Mouse (Mus musculus) limb, embryonic 10.5 days (tissue): ENCODE measurements around the gene Chchd6. TPM values are rescaled to one million over a fixed set of nuclear protein-coding genes. Genes with fewer than 3 reads are reported as not detected.
A peak's percentile ranks its signal among the peaks of the same experiment; 100 is the strongest.

Source experiments
- DNase-seq: peaks from one replicate; pipeline ENCODE4 v3.0.0-alpha.2; 2017; ENCODE audit warnings: low spot score
- H3K27ac ChIP-seq: fragments of 300-500 bp; sonication (generic); 2 replicates; pipeline ENCODE4 v1.5.1; 2016; ENCODE audit warnings: mild to moderate bottlenecking
- H3K27me3 ChIP-seq: fragments of 300-500 bp; sonication (generic); 2 replicates; pipeline ENCODE4 v1.6.1; 2016; ENCODE audit warnings: low read depth, mild to moderate bottlenecking; ENCODE audit not compliant: poor library complexity, severe bottlenecking
- H3K36me3 ChIP-seq: fragments of 300-500 bp; sonication (generic); 2 replicates; pipeline ENCODE4 v1.6.1; 2016; ENCODE audit warnings: mild to moderate bottlenecking, moderate library complexity
- H3K4me1 ChIP-seq: fragments of 300-500 bp; sonication (generic); 2 replicates; pipeline ENCODE4 v1.6.1; 2016
- H3K4me3 ChIP-seq: fragments of 300-500 bp; sonication (generic); 2 replicates; pipeline ENCODE4 v1.5.1; 2016; ENCODE audit warnings: mild to moderate bottlenecking, moderate library complexity
- H3K9me3 ChIP-seq: fragments of 300-500 bp; sonication (generic); replicated peaks from 2 replicates; pipeline ENCODE4 v1.6.1; 2016; ENCODE audit warnings: mild to moderate bottlenecking
- WGBS: fragments of 180-500 bp; shearing (Covaris S2); methylation state at CpG from one replicate; pipeline ENCODE4 v1.1.7; 2016; 5-methylcytosine and 5-hydroxymethylcytosine counted together
- polyA plus RNA-seq: library from polyadenylated mRNA; unstranded; fragments of >200 nt; fragmentation: Nextera tagmentation; extraction: Ambion mirVana; gene quantifications from 2 replicates; pipeline ENCODE4 v1.2.1, GENCODE M21; 2016

Chchd6 gene
- polyA plus RNA-seq, 1 experiment from 2014 or later = 68.8 TPM

DNA sequence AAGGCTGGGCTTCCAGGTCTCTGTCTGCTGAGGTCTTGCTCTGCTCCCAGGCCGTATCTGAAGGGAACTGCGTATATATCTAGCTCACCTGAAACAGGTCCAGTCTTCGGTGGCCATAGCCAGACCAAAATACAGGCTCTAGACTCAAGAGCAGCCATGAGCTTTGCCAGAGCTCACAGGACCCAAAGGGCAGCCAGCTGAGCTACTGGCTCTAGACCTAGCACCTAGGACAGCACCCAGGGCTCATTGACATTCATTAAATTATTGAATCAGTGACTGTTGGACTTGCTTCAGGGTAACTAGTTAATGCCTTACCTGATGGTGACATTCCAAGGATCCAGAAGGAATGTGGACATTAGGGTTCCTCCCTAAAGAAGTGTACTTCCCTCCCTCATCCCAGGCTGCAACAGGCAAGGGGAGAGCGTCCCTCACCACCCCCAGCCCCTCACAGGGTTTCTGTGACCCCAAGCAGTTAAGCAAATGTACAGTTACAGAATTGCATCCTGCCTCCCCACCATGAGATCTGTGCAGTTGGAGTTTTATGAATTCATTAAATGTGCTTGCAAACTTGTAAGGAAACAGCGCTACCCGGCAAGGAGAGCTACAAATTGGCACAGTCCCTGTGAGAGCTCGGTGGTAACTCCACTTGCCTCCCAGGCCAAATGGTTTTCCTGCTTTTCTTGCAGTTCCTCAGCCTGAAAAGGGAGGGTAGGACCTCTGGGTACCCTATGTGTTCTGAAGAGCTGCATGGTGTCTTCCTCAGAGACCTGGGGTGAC, 19.3 kb upstream of the Chchd6 start:
- Histone ChIP-seq H3K4me3 (no peak overlapping the region), H3K27ac (peak overlapping the region; percentile 85; the same call in 1 of the 2 replicates), H3K27me3 (no peaks in the 10 kb centered on the region), H3K36me3 (no peaks in the 10 kb centered on the region), H3K4me1 (peaks cover 33% of the 10 kb centered on the region), H3K9me3 (no peaks in the 10 kb centered on the region)
- DNase-seq = no peak
- WGBS = 78% methylated on average over 7 of the region's 7 CpGs

DNA sequence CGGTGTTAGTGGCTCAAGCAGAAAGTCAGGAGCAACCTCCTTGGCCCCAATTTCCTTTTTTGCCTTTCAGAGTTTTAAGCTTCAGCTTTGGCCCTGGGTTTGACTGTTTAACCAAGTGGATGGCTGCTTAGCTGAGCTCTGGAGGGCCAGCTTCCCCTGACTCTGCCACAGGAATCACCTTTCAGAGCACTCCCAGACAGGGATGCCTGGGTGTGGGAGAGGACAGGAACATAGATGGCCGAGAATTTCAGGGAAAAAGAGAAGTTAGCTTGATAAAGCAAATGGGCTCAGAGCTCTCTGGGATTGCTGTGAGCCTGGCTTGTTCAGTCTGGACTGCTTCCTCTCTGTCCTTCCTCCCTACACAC, 18.6 kb upstream of the Chchd6 start:
- peak overlapping the region; percentile 85 for H3K27ac ChIP-seq
- H3K36me3 ChIP-seq = no peaks in the 10 kb centered on the region
- H3K4me1 ChIP-seq = peaks cover 33% of the 10 kb centered on the region
- WGBS = 25% methylated on average over 2 of the region's 2 CpGs
- DNase-seq = no peak
- no peaks in the 10 kb centered on the region for H3K27me3 ChIP-seq
- no peaks in the 10 kb centered on the region for H3K9me3 ChIP-seq
- H3K4me3 ChIP-seq = no peak overlapping the region

DNA sequence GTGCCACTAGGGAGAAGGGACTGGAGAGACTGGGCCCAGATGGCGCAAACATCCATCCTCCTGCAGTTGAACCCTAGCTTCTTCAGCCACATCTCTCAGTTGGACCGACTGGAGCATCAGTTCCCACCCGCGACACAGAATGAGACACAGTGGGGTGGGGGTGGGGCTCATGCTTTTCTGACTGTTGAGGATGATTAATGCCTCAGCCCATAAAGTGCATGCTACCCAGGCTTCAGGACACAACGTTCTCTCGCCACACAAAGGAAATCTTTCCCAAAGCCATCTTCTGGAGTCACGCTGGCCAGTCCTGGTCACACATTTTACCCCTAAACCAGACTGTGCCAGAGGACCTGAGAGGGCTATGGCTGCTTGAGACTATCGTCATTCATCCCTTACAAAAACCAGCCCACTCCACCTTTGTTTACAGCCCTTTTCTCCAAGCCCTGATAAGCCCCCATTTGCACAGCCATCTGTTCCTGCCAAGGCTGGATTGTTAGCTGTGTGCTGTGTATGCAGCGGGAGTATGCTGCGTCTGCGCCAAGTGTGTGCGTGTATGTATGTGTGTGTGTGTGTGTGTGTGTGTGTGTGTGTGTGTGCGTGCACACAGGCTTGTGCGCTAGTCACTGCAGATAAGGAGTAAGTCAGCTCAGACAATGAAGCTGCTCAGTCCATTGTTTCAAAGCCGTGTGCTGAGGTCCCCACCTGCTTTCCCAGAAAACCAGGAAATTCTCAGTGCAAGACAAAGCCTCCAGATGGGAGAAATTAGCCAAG, 18.1 kb upstream of the Chchd6 start:
- no peaks in the 10 kb centered on the region for H3K36me3 ChIP-seq
- no peaks in the 10 kb centered on the region for H3K9me3 ChIP-seq
- no peak overlapping the region for H3K4me3 ChIP-seq
- 65% methylated on average over 15 of the region's 15 CpGs for WGBS
- H3K27ac ChIP-seq = peak overlapping the region; percentile 85
- peaks cover 33% of the 10 kb centered on the region for H3K4me1 ChIP-seq
- peak; percentile 42 for DNase-seq
- no peaks in the 10 kb centered on the region for H3K27me3 ChIP-seq

DNA sequence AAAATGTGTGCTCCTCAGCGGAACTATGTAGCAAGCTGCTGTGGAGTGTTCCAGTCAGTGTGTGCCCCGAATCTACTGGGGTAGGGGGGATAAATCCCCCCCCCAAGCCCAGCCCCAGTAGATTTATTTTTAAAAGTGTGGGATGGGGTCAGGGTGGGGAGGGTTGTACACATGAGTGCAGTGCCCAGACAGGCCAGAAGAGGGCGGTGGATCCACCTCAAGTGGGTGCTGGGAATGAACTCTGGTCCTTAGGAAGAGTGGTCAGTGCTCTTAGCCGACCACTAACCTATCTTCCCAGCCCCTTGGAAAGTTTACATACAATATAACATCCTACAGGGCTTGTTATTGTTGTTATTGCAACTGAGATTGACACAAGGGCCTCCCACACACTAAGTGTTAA, 12.5 kb upstream of the Chchd6 start:
- Histone ChIP-seq H3K27ac (no peak overlapping the region), H3K4me1 (0 out of 2 replicates have a peak, but pooled peaks cover 2% of the 10 kb centered on the region), H3K36me3 (no peaks in the 10 kb centered on the region), H3K4me3 (no peak overlapping the region), H3K9me3 (no peaks in the 10 kb centered on the region), H3K27me3 (no peaks in the 10 kb centered on the region)
- no peak for DNase-seq
- 51% methylated on average over 4 of the region's 4 CpGs for WGBS

DNA sequence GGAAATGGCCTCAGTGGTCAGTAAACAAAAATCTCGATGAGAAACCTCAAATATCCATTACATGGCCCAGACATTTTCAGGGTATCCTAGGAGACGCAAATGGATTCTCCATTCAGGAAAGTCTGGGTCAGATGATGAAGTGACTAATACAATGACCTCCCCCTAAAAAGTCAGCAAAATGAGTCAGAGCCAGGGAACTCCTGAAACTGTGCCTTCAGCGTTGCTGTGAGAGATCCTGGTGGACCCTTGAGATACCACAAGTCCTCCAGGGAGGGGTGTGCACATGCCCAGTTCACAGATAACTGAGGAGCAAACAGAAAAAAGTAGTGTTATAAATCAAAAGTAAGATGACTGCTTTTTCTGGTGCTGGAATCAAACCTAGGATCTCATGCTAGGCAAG, 10.6 kb upstream of the Chchd6 start:
- Histone ChIP-seq H3K36me3 (no peaks in the 10 kb centered on the region), H3K27ac (no peak overlapping the region), H3K27me3 (no peaks in the 10 kb centered on the region), H3K4me1 (no peaks in the 10 kb centered on the region), H3K4me3 (no peak overlapping the region), H3K9me3 (no peaks in the 10 kb centered on the region)
- no peak for DNase-seq
- 71% methylated on average over 3 of the region's 3 CpGs for WGBS

DNA sequence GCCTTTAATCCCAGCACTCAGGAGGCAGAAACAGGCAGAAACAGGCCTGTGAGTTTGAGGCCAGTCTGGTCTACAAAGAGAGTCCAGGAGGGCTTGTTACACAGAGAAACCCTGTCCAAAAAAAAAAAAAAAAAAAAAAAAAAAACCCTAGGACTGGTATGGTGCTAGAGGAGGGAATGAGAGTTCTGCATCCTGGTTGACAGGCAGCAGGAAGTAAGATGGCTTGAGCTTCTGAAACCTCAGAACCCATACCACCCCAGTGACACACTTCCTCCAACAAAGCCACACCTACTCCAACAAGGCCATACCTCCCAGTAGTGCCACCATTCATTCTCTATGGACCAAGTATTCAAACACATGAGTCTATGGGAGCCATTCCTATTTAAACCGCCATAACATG, 1.1 kb upstream of the Chchd6 start:
- no peak for DNase-seq
- H3K4me3 ChIP-seq = no peak overlapping the region
- no peaks in the 10 kb centered on the region for H3K9me3 ChIP-seq
- 93% methylated on average over 1 of the region's 1 CpGs for WGBS
- no peaks in the 10 kb centered on the region for H3K36me3 ChIP-seq
- no peak overlapping the region for H3K27ac ChIP-seq
- peaks cover 5% of the 10 kb centered on the region; the same call in 1 of the 2 replicates for H3K4me1 ChIP-seq
- H3K27me3 ChIP-seq = no peaks in the 10 kb centered on the region

DNA sequence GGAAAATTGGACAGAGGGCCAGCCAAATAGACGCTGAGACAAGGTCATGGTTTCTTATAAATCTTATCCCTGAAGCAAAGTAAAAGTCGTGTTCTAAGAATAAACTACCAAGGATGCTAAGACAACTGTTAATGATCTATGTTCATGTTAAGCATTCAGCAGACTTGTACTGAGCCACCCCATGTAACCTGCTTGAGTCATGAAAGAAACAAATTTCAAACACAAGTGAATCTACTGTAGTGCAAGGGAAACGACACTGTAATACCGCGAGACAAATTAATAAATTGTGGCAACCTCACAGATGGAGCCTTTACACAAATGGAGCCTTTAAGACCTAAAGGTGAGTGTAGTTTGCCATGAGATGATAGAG, 310 bp upstream of the Chchd6 start:
- H3K9me3 ChIP-seq = no peaks in the 10 kb centered on the region
- WGBS = 24% methylated on average over 5 of the region's 5 CpGs
- no peaks in the 10 kb centered on the region for H3K27me3 ChIP-seq
- no peak for DNase-seq
- no peaks in the 10 kb centered on the region for H3K36me3 ChIP-seq
- H3K4me3 ChIP-seq = peak overlapping the region; percentile 80
- H3K27ac ChIP-seq = no peak overlapping the region
- peaks cover 5% of the 10 kb centered on the region; the same call in 1 of the 2 replicates for H3K4me1 ChIP-seq

DNA sequence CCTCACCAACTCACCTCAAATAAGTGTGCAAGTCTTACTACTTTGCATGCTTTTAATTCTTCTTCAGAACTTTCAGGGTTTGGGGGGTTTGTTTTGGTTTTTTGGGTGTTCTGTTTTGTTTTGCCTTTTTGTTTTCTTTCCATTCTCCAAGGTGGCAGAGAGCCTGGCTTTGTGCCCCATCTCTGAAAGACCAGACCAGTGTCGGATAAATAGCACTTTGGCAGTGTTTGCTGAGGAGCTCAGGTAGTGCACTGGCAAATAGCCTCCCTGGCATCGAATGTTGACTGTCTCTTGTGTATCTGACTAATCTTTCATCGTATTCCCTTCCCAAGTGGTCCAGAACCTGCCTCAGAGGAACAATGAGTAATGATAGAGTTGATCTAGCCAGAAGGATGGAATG, 3.4 kb downstream of the Chchd6 start:
- WGBS = 90% methylated on average over 3 of the region's 3 CpGs
- H3K4me3 ChIP-seq = no peak overlapping the region
- no peak for DNase-seq
- H3K4me1 ChIP-seq = peaks cover 5% of the 10 kb centered on the region; the same call in 1 of the 2 replicates
- H3K27me3 ChIP-seq = no peaks in the 10 kb centered on the region
- H3K9me3 ChIP-seq = no peaks in the 10 kb centered on the region
- H3K36me3 ChIP-seq = no peaks in the 10 kb centered on the region
- H3K27ac ChIP-seq = no peak overlapping the region

DNA sequence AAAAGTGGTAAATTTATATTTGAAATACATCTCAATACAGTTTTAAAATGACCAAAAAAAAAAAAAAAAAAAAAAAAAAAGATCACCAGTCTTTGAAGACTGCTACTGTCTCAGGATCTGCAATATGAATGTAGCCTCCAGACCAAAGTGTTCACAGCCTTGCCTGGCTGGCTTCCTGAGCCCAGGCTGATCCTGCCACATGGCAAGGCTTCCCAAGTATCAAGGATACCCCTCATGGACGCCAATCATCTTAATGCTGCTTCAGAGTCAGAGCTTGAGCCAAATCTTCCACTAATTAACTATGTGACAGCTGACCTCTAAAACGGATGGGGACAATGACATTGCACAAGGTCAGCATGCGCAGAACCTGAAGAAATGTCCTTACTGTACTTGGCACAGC, 3.9 kb downstream of the Chchd6 start:
- 84% methylated on average over 3 of the region's 3 CpGs for WGBS
- peaks cover 5% of the 10 kb centered on the region; the same call in 1 of the 2 replicates for H3K4me1 ChIP-seq
- no peaks in the 10 kb centered on the region for H3K36me3 ChIP-seq
- H3K27ac ChIP-seq = no peak overlapping the region
- no peaks in the 10 kb centered on the region for H3K27me3 ChIP-seq
- no peak overlapping the region for H3K4me3 ChIP-seq
- no peaks in the 10 kb centered on the region for H3K9me3 ChIP-seq
- no peak for DNase-seq

DNA sequence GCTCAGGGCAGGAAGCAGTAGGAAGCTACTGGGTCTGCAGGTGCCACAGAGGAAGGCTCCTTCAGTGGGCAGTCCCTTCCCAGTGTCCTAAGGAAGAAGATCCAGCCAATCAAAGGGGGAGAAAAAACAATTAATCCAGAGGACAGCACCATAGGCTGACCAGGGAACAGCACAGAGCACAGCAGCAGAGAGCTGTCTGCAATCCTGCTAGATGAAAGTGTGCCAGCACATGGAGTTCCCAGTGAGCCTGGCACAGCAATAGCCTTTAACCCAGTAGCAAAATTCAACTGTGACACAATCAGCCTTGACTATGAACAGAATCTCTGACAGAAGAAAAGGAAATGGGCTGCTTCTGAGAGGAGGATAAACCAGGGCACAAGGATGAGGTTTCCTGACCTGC, 9.8 kb downstream of the Chchd6 start:
- H3K27ac ChIP-seq = no peak overlapping the region
- no peaks in the 10 kb centered on the region for H3K27me3 ChIP-seq
- DNase-seq = no peak
- no peaks in the 10 kb centered on the region for H3K9me3 ChIP-seq
- H3K4me3 ChIP-seq = no peak overlapping the region
- peaks cover 21% of the 10 kb centered on the region for H3K4me1 ChIP-seq
- H3K36me3 ChIP-seq = no peaks in the 10 kb centered on the region

DNA sequence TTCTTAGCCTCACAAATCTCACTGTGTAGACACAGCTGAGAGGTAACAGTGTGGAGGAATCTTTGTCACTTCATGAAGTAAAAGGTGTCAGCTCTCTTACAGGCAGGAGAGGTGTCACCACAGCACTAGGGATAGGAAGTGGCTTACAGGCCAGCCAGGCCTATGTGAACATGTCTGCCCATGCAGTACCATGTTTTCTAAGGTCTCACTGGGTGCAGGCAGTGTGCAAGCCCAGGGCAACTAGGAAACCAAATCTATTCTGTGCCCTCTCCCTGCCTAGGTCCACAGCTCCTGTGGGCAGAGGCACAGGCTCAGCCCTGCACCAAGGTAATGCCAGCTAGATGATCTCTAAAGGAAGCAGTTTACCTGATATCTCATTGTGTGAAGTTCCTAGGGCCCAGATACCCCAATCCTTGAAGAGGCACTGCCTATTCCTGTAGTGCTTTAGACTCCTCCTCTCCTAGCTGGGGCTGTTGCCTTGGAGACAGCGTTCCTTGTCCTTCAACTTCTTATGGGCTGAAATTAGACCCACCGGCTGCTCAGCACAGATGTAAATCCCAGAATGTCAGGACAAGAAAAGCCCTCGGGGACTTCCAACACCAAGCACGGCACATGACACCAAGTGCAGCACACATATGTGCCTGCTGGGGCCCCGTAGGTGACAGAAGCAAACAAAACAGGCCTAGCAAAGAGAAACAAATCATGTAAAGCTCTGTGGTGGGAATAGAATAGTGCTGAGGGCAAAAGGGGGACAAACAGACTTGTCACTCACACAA, 10.6 kb downstream of the Chchd6 start:
- H3K36me3 ChIP-seq = no peaks in the 10 kb centered on the region
- WGBS = 34% methylated on average over 5 of the region's 5 CpGs
- no peaks in the 10 kb centered on the region for H3K27me3 ChIP-seq
- peak; percentile 51 for DNase-seq
- H3K4me3 ChIP-seq = no peak overlapping the region
- peaks cover 21% of the 10 kb centered on the region for H3K4me1 ChIP-seq
- no peak overlapping the region for H3K27ac ChIP-seq
- no peaks in the 10 kb centered on the region for H3K9me3 ChIP-seq

DNA sequence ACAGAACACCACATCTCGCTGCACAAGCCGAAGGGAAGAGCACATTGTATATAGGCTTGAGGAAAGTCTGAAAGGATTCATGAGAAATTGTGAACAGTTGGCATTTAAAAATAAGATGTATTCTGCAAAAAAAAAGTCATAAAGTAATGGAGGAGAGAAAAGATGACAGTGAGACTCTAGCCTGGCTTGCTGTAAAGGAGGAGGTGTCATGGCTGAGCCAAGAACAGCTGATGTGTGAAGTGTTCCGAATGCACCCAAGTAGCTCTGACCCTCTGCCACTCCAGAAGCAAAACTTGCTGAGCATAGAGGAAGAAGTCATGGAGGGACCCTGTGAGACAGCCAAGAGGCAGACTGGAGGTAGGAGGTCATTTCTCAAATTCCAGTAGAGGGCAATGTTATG, 12.3 kb downstream of the Chchd6 start:
- H3K9me3 ChIP-seq = no peaks in the 10 kb centered on the region
- H3K36me3 ChIP-seq = no peaks in the 10 kb centered on the region
- 93% methylated on average over 3 of the region's 3 CpGs for WGBS
- no peaks in the 10 kb centered on the region for H3K27me3 ChIP-seq
- H3K4me3 ChIP-seq = no peak overlapping the region
- H3K27ac ChIP-seq = no peak overlapping the region
- peaks cover 21% of the 10 kb centered on the region for H3K4me1 ChIP-seq
- DNase-seq = no peak

DNA sequence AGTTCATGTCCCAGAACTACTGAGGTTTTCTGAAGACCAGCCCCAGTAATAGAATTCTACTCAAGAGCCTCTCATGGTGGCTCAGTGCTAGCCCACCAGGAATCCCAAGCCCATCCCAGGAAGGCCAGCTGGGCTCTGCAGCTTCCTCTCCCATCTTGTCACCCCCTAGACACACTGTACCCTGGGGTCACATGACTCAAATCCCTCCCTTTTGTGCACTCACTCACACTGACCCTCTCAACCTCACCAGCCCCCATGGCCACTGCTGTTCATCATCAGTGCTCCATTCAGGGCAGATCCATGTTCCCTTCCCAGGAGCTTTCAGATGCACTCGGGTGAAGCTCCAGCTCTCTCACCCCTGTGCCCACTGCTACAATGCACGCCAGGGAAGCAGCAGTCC, 20.8 kb downstream of the Chchd6 start:
- Histone ChIP-seq H3K4me1 (no peaks in the 10 kb centered on the region), H3K27ac (no peak overlapping the region), H3K9me3 (no peaks in the 10 kb centered on the region), H3K4me3 (no peak overlapping the region), H3K36me3 (no peaks in the 10 kb centered on the region), H3K27me3 (no peaks in the 10 kb centered on the region)
- DNase-seq = no peak
- 69% methylated on average over 2 of the region's 2 CpGs for WGBS
